Mouse (Mus musculus): ENCODE measurements around the gene Larp1. TPM values are rescaled to one million over a fixed set of nuclear protein-coding genes. Genes with fewer than 3 reads are reported as not detected.

Larp1 gene
- total RNA-seq (2021): 10 to 100 TPM; 52.4 to 55.3 TPM

- intact Hi-C loops (cut with DNase I): loop anchor here (2.0 to 10.0 kb wide), 2 partner anchors 96 to 316 kb away; partner anchors contain the start of gene Cnot8
These were observed at the start of gene Larp1 for GRCm38 (mm10) chr11:58009051-58009515. Gene Larp1 (plus strand): TSS chr11:58009064.

GRCm38 (mm10) chr11:57959924-57960323 is 48.9 kb upstream of the Larp1 start:
- intact Hi-C loops (cut with DNase I): loop anchor here (5.0 kb wide), 1 partner anchor 142 kb away; the partner anchor contains the start of gene Cnot8
- no peak for DNase-seq

More at GRCm38 (mm10) chr11:58009051-58009515, at the start of gene Larp1:
- DNase-seq: no peak

GRCm38 (mm10) chr11:57962382-57963285 is 46.2 kb upstream of the Larp1 start:
- peak; percentile 71 to 84 for DNase-seq
- intact Hi-C loops (cut with DNase I): loop anchor here (1.0 to 5.0 kb wide), 3 partner anchors 43 to 140 kb away; partner anchors contain the start of gene Cnot8

- intact Hi-C loops (cut with DNase I): loop anchor here (1.0 to 5.0 kb wide), 3 partner anchors 42 to 139 kb away; partner anchors contain the start of gene Cnot8
- DNase-seq: no peak
These were observed 45.5 kb upstream of the Larp1 start for GRCm38 (mm10) chr11:57963291-57963870.

- intact Hi-C loops (cut with DNase I): no loop called here
- DNase-seq: no peak
These were observed 42.2 kb upstream of the Larp1 start for GRCm38 (mm10) chr11:57966630-57967029.

- intact Hi-C loops (cut with DNase I): no loop called here
- DNase-seq: no peak
These were observed 40.6 kb upstream of the Larp1 start for GRCm38 (mm10) chr11:57968301-57968700.

GRCm38 (mm10) chr11:57970541-57970940 is 38.3 kb upstream of the Larp1 start:
- intact Hi-C loops (cut with DNase I): no loop called here
- no peak for DNase-seq

GRCm38 (mm10) chr11:57973001-57973912 is 35.6 kb upstream of the Larp1 start:
- DNase-seq: no peak
- intact Hi-C loops (cut with DNase I): no loop called here

- DNase-seq: no peak
- intact Hi-C loops (cut with DNase I): no loop called here
These were observed 35.0 kb upstream of the Larp1 start for GRCm38 (mm10) chr11:57973913-57974234.

GRCm38 (mm10) chr11:57975876-57976275 is 33.0 kb upstream of the Larp1 start:
- intact Hi-C loops (cut with DNase I): no loop called here
- no peak for DNase-seq

GRCm38 (mm10) chr11:57977681-57978080 is 31.2 kb upstream of the Larp1 start:
- DNase-seq: no peak
- intact Hi-C loops (cut with DNase I): no loop called here

GRCm38 (mm10) chr11:57979621-57980020 is 29.2 kb upstream of the Larp1 start:
- no peak for DNase-seq
- intact Hi-C loops (cut with DNase I): no loop called here

- intact Hi-C loops (cut with DNase I): no loop called here
- DNase-seq: no peak
These were observed 27.6 kb upstream of the Larp1 start for GRCm38 (mm10) chr11:57981083-57981809.

- DNase-seq: peak in 1 of 2 experiments; percentile 17
- intact Hi-C loops (cut with DNase I): no loop called here
These were observed 25.2 kb upstream of the Larp1 start for GRCm38 (mm10) chr11:57983480-57984342.

GRCm38 (mm10) chr11:57984343-57984666 is 24.6 kb upstream of the Larp1 start:
- intact Hi-C loops (cut with DNase I): no loop called here
- no peak for DNase-seq

GRCm38 (mm10) chr11:57985485-57985884 is 23.4 kb upstream of the Larp1 start:
- DNase-seq: no peak
- intact Hi-C loops (cut with DNase I): no loop called here

GRCm38 (mm10) chr11:57986053-57986452 is 22.8 kb upstream of the Larp1 start:
- DNase-seq: no peak
- intact Hi-C loops (cut with DNase I): no loop called here

GRCm38 (mm10) chr11:57986456-57986855 is 22.4 kb upstream of the Larp1 start:
- no peak for DNase-seq
- intact Hi-C loops (cut with DNase I): no loop called here

- no peak for DNase-seq
- intact Hi-C loops (cut with DNase I): no loop called here
These were observed 22.0 kb upstream of the Larp1 start for GRCm38 (mm10) chr11:57986861-57987260.
